Mouse (Mus musculus): ENCODE results near the gene Gm13277.
"Not testable (repeated sequence)": the region's sequence is repeated elsewhere in the genome, so short reads cannot be mapped to it uniquely, and the experiment has no call there.

- peak; percentile 67 for TF ChIP-seq CTCF (IDR thresholded peaks at IDR 0.05; ENCODE audit: low read depth)
- TF ChIP-seq EP300 (optimal IDR thresholded peaks at IDR 0.05): not testable (repeated sequence)
These were observed 24.9 kb upstream of the Gm13277 start for GRCm38 (mm10) chr4:88763384-88764018.

All from stomach, postnatal 0 days (tissue).